Mouse (Mus musculus) kidney, adult 8-10 months (tissue): Measurements from ENCODE around the gene Lamp1.
A peak's percentile ranks its signal among the peaks of the same experiment; 100 is the strongest.

ENCODE experiments used
- DNase-seq, 2 experiments: peaks; one replicate each; pipeline ENCODE4 v3.0.0; 2022

The Lamp1 gene

GRCm38 (mm10) chr8:13158718-13159376 lies at the start of gene Lamp1:
Lamp1 (plus strand) TSS chr8:13159161.
- DNase-seq: peak; percentile 99 to 100

GRCm38 (mm10) chr8:13109416-13109960 lies 49.5 kb upstream of the Lamp1 start:
- no peak for DNase-seq

- DNase-seq: no peak
These were observed 47.0 kb upstream of the Lamp1 start for GRCm38 (mm10) chr8:13111917-13112316.

GRCm38 (mm10) chr8:13113232-13113631 lies 45.7 kb upstream of the Lamp1 start:
- DNase-seq: no peak

- DNase-seq: no peak
These were observed 41.9 kb upstream of the Lamp1 start for GRCm38 (mm10) chr8:13117096-13117495.

GRCm38 (mm10) chr8:13118516-13118915 lies 40.4 kb upstream of the Lamp1 start:
- no peak for DNase-seq

- DNase-seq: no peak
These were observed 37.9 kb upstream of the Lamp1 start for GRCm38 (mm10) chr8:13120882-13121665.

GRCm38 (mm10) chr8:13122887-13123421 lies 36.0 kb upstream of the Lamp1 start:
- no peak for DNase-seq

GRCm38 (mm10) chr8:13124897-13125296 lies 34.1 kb upstream of the Lamp1 start:
- no peak for DNase-seq

- DNase-seq: peak; percentile 39 to 74
These were observed 26.7 kb upstream of the Lamp1 start for GRCm38 (mm10) chr8:13132220-13132619.

GRCm38 (mm10) chr8:13139641-13140182 lies 19.2 kb upstream of the Lamp1 start:
- no peak for DNase-seq

- no peak for DNase-seq
These were observed 17.3 kb upstream of the Lamp1 start for GRCm38 (mm10) chr8:13141681-13142080.

GRCm38 (mm10) chr8:13148476-13148875 lies 10.5 kb upstream of the Lamp1 start:
- no peak for DNase-seq

- no peak for DNase-seq
These were observed 9.7 kb upstream of the Lamp1 start for GRCm38 (mm10) chr8:13149287-13149686.

- DNase-seq: no peak
These were observed 9.1 kb upstream of the Lamp1 start for GRCm38 (mm10) chr8:13149866-13150265.

- DNase-seq: no peak
These were observed 8.0 kb upstream of the Lamp1 start for GRCm38 (mm10) chr8:13150929-13151328.

GRCm38 (mm10) chr8:13154099-13154498 lies 4.9 kb upstream of the Lamp1 start:
- no peak for DNase-seq

GRCm38 (mm10) chr8:13155358-13155757 lies 3.6 kb upstream of the Lamp1 start:
- no peak for DNase-seq

GRCm38 (mm10) chr8:13156327-13157097 lies 2.4 kb upstream of the Lamp1 start:
- no peak for DNase-seq

GRCm38 (mm10) chr8:13159377-13159881 lies 468 bp downstream of the Lamp1 start:
- DNase-seq: peak in 1 of 2 experiments; percentile 23

GRCm38 (mm10) chr8:13160691-13161090 lies 1.7 kb downstream of the Lamp1 start:
- DNase-seq: no peak

- peak; percentile 27 to 32 for DNase-seq
These were observed 3.1 kb downstream of the Lamp1 start for GRCm38 (mm10) chr8:13162098-13162497.
